In genomic region chr15:82044166-82044784, GRCm38 (mm10) we compare ENCODE assay signal across 12 mouse cellular contexts. TPM values are rescaled to one million over a fixed set of nuclear protein-coding genes. Genes with fewer than 3 reads are reported as not detected.
A peak's percentile ranks its signal among the peaks of the same experiment; 100 is the strongest.
DNase-seq lines count a peak whose midpoint lies in the region; ATAC-seq lines count a peak whose summit lies in the region.
"Had no signal": no experiment of that assay in that cellular context is flagged by ENCODE, and none has a peak within 500 bp of the region (broad histone marks: within the 10 kb centered on the region; RNA-seq: fewer than 3 reads in every experiment).

No protein-coding gene starts in this region.

- no peaks in the 10 kb centered on the region for H3K27me3 ChIP-seq in kidney, embryonic 14.5 days (ENCODE audit: control insufficient read depth, insufficient read depth, low read length)
- H3K27me3 ChIP-seq in liver, embryonic 13.5 days, result peaks cover 6% of the 10 kb centered on the region; the same call in 1 of the 2 replicates
- no peaks in the 10 kb centered on the region for H3K27me3 ChIP-seq in limb, embryonic 10.5 days (ENCODE audit: low read depth, poor library complexity, severe bottlenecking)
- H3K27me3 ChIP-seq: forebrain, embryonic 13.5 days had no signal

- peak; percentile 64 for DNase-seq in CD4-positive, CD25-positive, alpha-beta regulatory T cell, adult 2 months (ENCODE audit: low read depth, low spot score)
- DNase-seq in kidney, postnatal 4 days, result peak; percentile 12 to 25
- DNase-seq in CD4-positive helper T cell, adult 2 months (ENCODE audit: low read depth, low spot score), result peak; percentile 61
- DNase-seq in liver, embryonic 13.5 days, result no peak
- DNase-seq in Muller cell, postnatal 12 days (ENCODE audit: inconsistent ontology term), result no peak
- no peak for DNase-seq in limb, embryonic 10.5 days (ENCODE audit: low spot score)
- DNase-seq: adrenal gland, postnatal 10 days; right cerebral cortex, postnatal 4 days had no signal

- H3K9me3 ChIP-seq in kidney, embryonic 14.5 days (ENCODE audit: control insufficient read depth, low read length), result no peaks in the 10 kb centered on the region
- H3K9me3 ChIP-seq in liver, embryonic 13.5 days (replicated peaks), result no peaks in the 10 kb centered on the region
- H3K9me3 ChIP-seq in limb, embryonic 10.5 days (replicated peaks), result no peaks in the 10 kb centered on the region
- H3K9me3 ChIP-seq: forebrain, embryonic 13.5 days had no signal

- over 99% methylated on average over 7 of the region's 7 CpGs for WGBS in kidney, embryonic 14.5 days
- WGBS in liver, embryonic 13.5 days (ENCODE audit: insufficient replicate concordance), result 94% methylated on average over 7 of the region's 7 CpGs
- WGBS in limb, embryonic 10.5 days, result 97% methylated on average over 7 of the region's 7 CpGs

- H3K4me2 ChIP-seq in kidney, embryonic 14.5 days (replicated peaks; ENCODE audit: low read depth, low read length), result no peak overlapping the region
- peak overlapping the region; percentile 28 for H3K4me2 ChIP-seq in liver, embryonic 13.5 days
- H3K4me2 ChIP-seq: forebrain, embryonic 13.5 days had no signal

- H3K27ac ChIP-seq in kidney, embryonic 14.5 days (ENCODE audit: low read depth, low read length), result no peak overlapping the region
- H3K27ac ChIP-seq in liver, embryonic 13.5 days, result no peak overlapping the region
- no peak overlapping the region for H3K27ac ChIP-seq in limb, embryonic 10.5 days
- H3K27ac ChIP-seq: forebrain, embryonic 13.5 days had no signal

- no peak overlapping the region for H3K4me3 ChIP-seq in kidney, embryonic 14.5 days (ENCODE audit: low read length)
- no peak overlapping the region for H3K4me3 ChIP-seq in liver, embryonic 13.5 days (replicated peaks)
- no peak overlapping the region for H3K4me3 ChIP-seq in limb, embryonic 10.5 days
- H3K4me3 ChIP-seq: forebrain, embryonic 13.5 days had no signal

- peaks cover 6% of the 10 kb centered on the region; the same call in 1 of the 2 replicates for H3K4me1 ChIP-seq in kidney, embryonic 14.5 days (ENCODE audit: control insufficient read depth, insufficient read depth, low read length)
- H3K4me1 ChIP-seq in liver, embryonic 13.5 days (replicated peaks), result peaks cover 37% of the 10 kb centered on the region
- H3K4me1 ChIP-seq in limb, embryonic 10.5 days, result peaks cover 15% of the 10 kb centered on the region

- peaks cover 39% of the 10 kb centered on the region for H3K36me3 ChIP-seq in kidney, embryonic 14.5 days (ENCODE audit: control insufficient read depth, insufficient read depth, low read length)
- H3K36me3 ChIP-seq in liver, embryonic 13.5 days, result peaks cover 45% of the 10 kb centered on the region
- peaks cover 45% of the 10 kb centered on the region for H3K36me3 ChIP-seq in limb, embryonic 10.5 days

- no peak for ATAC-seq in CD4-positive, CD25-positive, alpha-beta regulatory T cell, adult 4 months
- no peak for ATAC-seq in kidney, embryonic 14.5 days (ENCODE audit: low FRiP score, low TSS enrichment)
- ATAC-seq in liver, embryonic 13.5 days (ENCODE audit: low read depth), result no peak
- ATAC-seq: forebrain, embryonic 13.5 days had no signal

- no peak overlapping the region for H3K9ac ChIP-seq in kidney, embryonic 14.5 days (ENCODE audit: low read depth, low read length)
- peak overlapping the region; percentile 27; the same call in 1 of the 2 replicates for H3K9ac ChIP-seq in liver, embryonic 13.5 days
- H3K9ac ChIP-seq: forebrain, embryonic 13.5 days had no signal

RNA-seq across cellular contexts. Expression of gene Snu13, which starts 3.1 kb away (rescaled TPM):
- polyA plus RNA-seq in CD4-positive, CD25-positive, alpha-beta regulatory T cell, adult 4 months (2017; shearing (Covaris generic)), result 100 to 1,000 TPM; 175 to 178 TPM
- 342 and 399 TPM in 2 replicates for polyA plus RNA-seq in kidney, embryonic 14.5 days (2014; fragmentation: Nextera tagmentation; extraction: Ambion mirVana)
- 224 and 231 TPM in 2 replicates for polyA plus RNA-seq in liver, embryonic 13.5 days (2015; fragmentation: Nextera tagmentation; extraction: Ambion mirVana)
- polyA plus RNA-seq in limb, embryonic 10.5 days (2016; fragmentation: Nextera tagmentation; extraction: Ambion mirVana), result 379 and 421 TPM in 2 replicates

RNA-seq across cellular contexts. Expression of gene Desi1, which starts 10.6 kb away (rescaled TPM):
- 10 to 100 TPM in 1 of 2 experiments, 1 to 10 TPM in 1; 7.8 to 10.2 TPM for polyA plus RNA-seq in CD4-positive, CD25-positive, alpha-beta regulatory T cell, adult 4 months (2017; shearing (Covaris generic))
- polyA plus RNA-seq in kidney, embryonic 14.5 days (2014; fragmentation: Nextera tagmentation; extraction: Ambion mirVana), result 18.9 and 33.0 TPM in 2 replicates
- polyA plus RNA-seq in liver, embryonic 13.5 days (2015; fragmentation: Nextera tagmentation; extraction: Ambion mirVana), result 12.8 and 13.7 TPM in 2 replicates
- polyA plus RNA-seq in limb, embryonic 10.5 days (2016; fragmentation: Nextera tagmentation; extraction: Ambion mirVana), result 33.7 and 40.3 TPM in 2 replicates

RNA-seq across cellular contexts. Expression of gene 4930407I10Rik, which starts 14.7 kb away (rescaled TPM):
- polyA plus RNA-seq in CD4-positive, CD25-positive, alpha-beta regulatory T cell, adult 4 months (2017; shearing (Covaris generic)), result not detected
- polyA plus RNA-seq in kidney, embryonic 14.5 days (2014; fragmentation: Nextera tagmentation; extraction: Ambion mirVana), result not detected in 2 replicates
- not detected in 2 replicates for polyA plus RNA-seq in liver, embryonic 13.5 days (2015; fragmentation: Nextera tagmentation; extraction: Ambion mirVana)
- polyA plus RNA-seq in limb, embryonic 10.5 days (2016; fragmentation: Nextera tagmentation; extraction: Ambion mirVana), result not detected in 2 replicates
- polyA plus RNA-seq: forebrain, embryonic 13.5 days; neural tube, embryonic 11.5 days had no signal

RNA-seq across cellular contexts. Expression of gene Mei1, which starts 25.5 kb away (rescaled TPM):
- polyA plus RNA-seq in CD4-positive, CD25-positive, alpha-beta regulatory T cell, adult 4 months (2017; shearing (Covaris generic)), result not detected
- polyA plus RNA-seq in kidney, embryonic 14.5 days (2014; fragmentation: Nextera tagmentation; extraction: Ambion mirVana), result 0.07 TPM in 1 of 2 replicates, not detected in the other
- polyA plus RNA-seq in liver, embryonic 13.5 days (2015; fragmentation: Nextera tagmentation; extraction: Ambion mirVana), result not detected in 2 replicates
- not detected in 2 replicates for polyA plus RNA-seq in limb, embryonic 10.5 days (2016; fragmentation: Nextera tagmentation; extraction: Ambion mirVana)

RNA-seq across cellular contexts. Expression of gene Xrcc6, which starts 56.6 kb away (rescaled TPM):
- 10 to 100 TPM; 56.5 to 73.1 TPM for polyA plus RNA-seq in CD4-positive, CD25-positive, alpha-beta regulatory T cell, adult 4 months (2017; shearing (Covaris generic))
- polyA plus RNA-seq in kidney, embryonic 14.5 days (2014; fragmentation: Nextera tagmentation; extraction: Ambion mirVana), result 71.9 and 87.6 TPM in 2 replicates
- polyA plus RNA-seq in liver, embryonic 13.5 days (2015; fragmentation: Nextera tagmentation; extraction: Ambion mirVana), result 77.5 and 87.7 TPM in 2 replicates
- polyA plus RNA-seq in limb, embryonic 10.5 days (2016; fragmentation: Nextera tagmentation; extraction: Ambion mirVana), result 112 and 113 TPM in 2 replicates

Comparison
In these comparisons a context has a peak if more than half of its experiments do, and no peak if none do; other contexts are left out.
1. DNase-seq: peak in CD4-positive, CD25-positive, alpha-beta regulatory T cell, adult 2 months (single experiment), kidney, postnatal 4 days (2 of 2) and CD4-positive helper T cell, adult 2 months (single experiment); none in liver, embryonic 13.5 days (single experiment), Muller cell, postnatal 12 days (single experiment) and limb, embryonic 10.5 days (single experiment).